ENCODE assay signal across 9 mouse cellular contexts in genomic region chr11:117175472-117175871, GRCm38 (mm10). TPM values are rescaled to one million over a fixed set of nuclear protein-coding genes. Genes with fewer than 3 reads are reported as not detected.
DNase-seq lines count a peak whose midpoint lies in the region; ATAC-seq and TF ChIP-seq lines count a peak whose summit lies in the region.
"Had no signal": no experiment of that assay in that cellular context is flagged by ENCODE, and none has a peak within 500 bp of the region (broad histone marks: within the 10 kb centered on the region; RNA-seq: fewer than 3 reads in every experiment).

No protein-coding gene starts in this region.

- no peak for TF ChIP-seq POLR2A in cerebellum, adult 2 months (IDR thresholded peaks at IDR 0.05; ENCODE audit: borderline replicate concordance, insufficient read depth, low read length)
- no peak for TF ChIP-seq POLR2A in ES-Bruce4 (IDR thresholded peaks at IDR 0.05; ENCODE audit: insufficient read depth, low read length)

- peak overlapping the region; percentile 55 for H3K4me2 ChIP-seq in intestine, embryonic 16.5 days (ENCODE audit: low read depth, low read length)

- H3K36me3 ChIP-seq in ES-Bruce4 (ENCODE audit: control insufficient read depth, insufficient read depth, low read length, poor library complexity, severe bottlenecking): no peaks in the 10 kb centered on the region
- H3K36me3 ChIP-seq in intestine, embryonic 16.5 days (ENCODE audit: control insufficient read depth, insufficient read depth, low read length): no peaks in the 10 kb centered on the region

- ATAC-seq in intestine, embryonic 16.5 days: no peak
- no peak for ATAC-seq in granulocyte monocyte progenitor cell, adult 5-6 weeks (replicated peaks; ENCODE audit: poor library complexity, severe bottlenecking)

- TF ChIP-seq CTCF in cerebellum, adult 2 months (IDR thresholded peaks at IDR 0.05; ENCODE audit: borderline replicate concordance, insufficient read depth, low read depth, low read length): no peak
- no peak for TF ChIP-seq CTCF in left cerebral cortex, adult 2 months (IDR thresholded peaks at IDR 0.05)
- no peak for TF ChIP-seq CTCF in ES-Bruce4 (IDR thresholded peaks at IDR 0.05; ENCODE audit: low read depth, low read length)

- intact Hi-C loops in left cerebral cortex, adult 2 months (cut with DNase I): loop anchor here (2.0 to 10.0 kb wide), 3 partner anchors 55 to 261 kb away; partner anchors contain the start of gene Mgat5b
- intact Hi-C loops in left cerebral cortex, postnatal 4 days (cut with DNase I): loop anchor here (10.0 kb wide), 1 partner anchor 291 kb away; no protein-coding TSS in a partner anchor

- TF ChIP-seq EP300 in ES-Bruce4 (IDR thresholded peaks at IDR 0.05; ENCODE audit: insufficient read depth, low read depth, low read length): no peak

- H3K9ac ChIP-seq in ES-Bruce4 (ENCODE audit: low read depth, poor library complexity, severe bottlenecking): no peak overlapping the region
- peak overlapping the region; percentile 29; the same call in 1 of the 2 replicates for H3K9ac ChIP-seq in intestine, embryonic 16.5 days (ENCODE audit: low read depth, low read length)

- H3K27me3 ChIP-seq in cerebellum, adult 2 months (ENCODE audit: control insufficient read depth, insufficient read depth, low read length): no peaks in the 10 kb centered on the region
- H3K27me3 ChIP-seq in ES-Bruce4 (ENCODE audit: control insufficient read depth, insufficient read depth, low read length, poor library complexity, severe bottlenecking): no peaks in the 10 kb centered on the region
- no peaks in the 10 kb centered on the region for H3K27me3 ChIP-seq in intestine, embryonic 16.5 days (replicated peaks; ENCODE audit: control insufficient read depth, insufficient read depth, low read length)

- peak; percentile 18 for DNase-seq in cerebellum, adult 9-11 months
- no peak for DNase-seq in cerebellum, adult 2 months
- no peak for DNase-seq in left cerebral cortex, adult 2 months (ENCODE audit: extremely low spot score in 1 of 2, low spot score in 2 of 2)
- DNase-seq in left cerebral cortex, postnatal 4 days: no peak
- DNase-seq in thymus, postnatal 14 days: no peak
- DNase-seq: midbrain, embryonic 14.5 days had no signal

- no peak overlapping the region for H3K4me3 ChIP-seq in cerebellum, adult 2 months (replicated peaks; ENCODE audit: insufficient read depth, low read depth, low read length)
- H3K4me3 ChIP-seq in left cerebral cortex, adult 2 months: no peak overlapping the region
- H3K4me3 ChIP-seq in ES-Bruce4 (ENCODE audit: low read depth, low read length): 0 out of 2 replicates have a peak overlapping the region, but pooled peaks have one; percentile 20
- H3K4me3 ChIP-seq in intestine, embryonic 16.5 days (ENCODE audit: low read length): peak overlapping the region; percentile 44; the same call in 1 of the 2 replicates

- peaks cover 3% of the 10 kb centered on the region; the same call in 1 of the 2 replicates for H3K4me1 ChIP-seq in cerebellum, adult 2 months (ENCODE audit: control insufficient read depth, insufficient read depth, low read length)
- no peaks in the 10 kb centered on the region for H3K4me1 ChIP-seq in ES-Bruce4 (ENCODE audit: control insufficient read depth, insufficient read depth, low read length)
- H3K4me1 ChIP-seq in intestine, embryonic 16.5 days (ENCODE audit: control insufficient read depth, insufficient read depth, low read length): peaks cover 18% of the 10 kb centered on the region

- H3K9me3 ChIP-seq in ES-Bruce4 (replicated peaks; ENCODE audit: control insufficient read depth, insufficient read depth, low read length, poor library complexity, severe bottlenecking): no peaks in the 10 kb centered on the region
- H3K9me3 ChIP-seq in intestine, embryonic 16.5 days (ENCODE audit: control insufficient read depth, low read length): 0 out of 2 replicates have a peak, but pooled peaks cover 4% of the 10 kb centered on the region

- 69% methylated on average over 12 of the region's 12 CpGs for WGBS in cerebellum, adult 2 months
- 71% methylated on average over 12 of the region's 12 CpGs for WGBS in intestine, embryonic 16.5 days

- no peak overlapping the region for H3K27ac ChIP-seq in cerebellum, adult 2 months (ENCODE audit: insufficient read depth, low read length)
- H3K27ac ChIP-seq in left cerebral cortex, adult 2 months: peak overlapping the region; percentile 85
- H3K27ac ChIP-seq in ES-Bruce4 (ENCODE audit: insufficient read depth, low read length): no peak overlapping the region
- peak overlapping the region; percentile 82; the same call in 1 of the 2 replicates for H3K27ac ChIP-seq in intestine, embryonic 16.5 days (ENCODE audit: low read length)

RNA-seq across cellular contexts. Expression of gene Sept9, which starts 24.0 kb away (rescaled TPM):
- 9.6 and 13.3 TPM in 2 replicates for polyA plus RNA-seq in cerebellum, adult 2 months (2012; rRNA removed)
- 10 to 100 TPM; 77.4 to 77.8 TPM for total RNA-seq in left cerebral cortex, adult 2 months (2021)
- total RNA-seq in left cerebral cortex, postnatal 4 days (2021): 100 to 1,000 TPM in 1 of 2 experiments, 10 to 100 TPM in 1; 94.9 to 103 TPM
- 123 and 146 TPM in 2 replicates for polyA plus RNA-seq in ES-Bruce4 (2011; ENCODE audit: insufficient read depth, insufficient read length, low read depth, missing spikeins)
- polyA plus RNA-seq in intestine, embryonic 16.5 days (2015; fragmentation: Nextera tagmentation; extraction: Ambion mirVana): 183 and 191 TPM in 2 replicates
- total RNA-seq in granulocyte monocyte progenitor cell, adult 5-6 weeks (2014; fragmentation: Nextera tagmentation): 139 and 145 TPM in 2 replicates
- 124 and 141 TPM in 2 replicates for total RNA-seq in granulocyte monocyte progenitor cell, adult 5-6 weeks (2017)

Comparison
In these comparisons a context has a peak if more than half of its experiments do, and no peak if none do; other contexts are left out.
1. H3K27ac ChIP-seq: peak in left cerebral cortex, adult 2 months (single experiment) and intestine, embryonic 16.5 days (single experiment); none in cerebellum, adult 2 months (single experiment) and ES-Bruce4 (single experiment).
2. H3K4me3 ChIP-seq: peak in ES-Bruce4 (single experiment) and intestine, embryonic 16.5 days (single experiment); none in cerebellum, adult 2 months (single experiment) and left cerebral cortex, adult 2 months (single experiment).